ENCODE assay signal across 19 mouse cellular contexts in the genomic region with DNA sequence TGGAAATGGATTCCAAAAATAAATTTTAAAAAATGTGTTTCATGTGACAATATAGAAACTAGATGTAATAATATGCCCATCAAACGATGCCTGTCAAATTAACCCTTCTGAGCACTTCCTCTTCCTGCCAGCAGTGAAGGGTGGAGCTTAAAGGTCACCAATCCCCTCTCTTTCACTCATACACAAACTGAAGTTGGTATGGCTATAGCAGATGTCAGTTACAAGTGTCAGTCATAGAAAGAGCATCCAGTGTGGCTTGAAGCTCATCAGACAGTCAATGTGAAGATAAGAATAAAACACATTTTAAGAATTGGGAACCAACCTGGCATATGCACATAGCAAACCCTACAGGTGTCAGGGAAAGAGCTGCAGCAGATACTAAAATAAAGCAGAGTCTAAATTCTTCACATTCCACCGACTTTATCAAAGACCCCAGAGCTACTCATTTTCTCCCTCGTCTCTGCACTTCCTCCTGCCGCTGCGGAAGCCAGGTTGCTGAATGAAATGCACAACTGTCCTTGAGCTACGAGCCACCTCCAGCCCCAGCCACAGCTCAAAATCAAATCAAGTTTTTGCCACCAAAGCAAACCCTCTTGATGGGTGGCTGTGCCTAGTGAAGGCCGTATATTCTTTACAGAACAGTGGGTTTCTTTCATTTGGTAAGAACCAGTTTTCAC.
DNase-seq lines count a peak whose midpoint lies in the region; ATAC-seq and TF ChIP-seq lines count a peak whose summit lies in the region.
"Had no signal": no experiment of that assay in that cellular context is flagged by ENCODE, and none has a peak within 500 bp of the region (broad histone marks: within the 10 kb centered on the region; RNA-seq: fewer than 3 reads in every experiment).

No protein-coding gene starts in this region.

- H3K4me3 ChIP-seq in heart, embryonic 10.5 days, result no peak overlapping the region
- H3K4me3 ChIP-seq in liver, postnatal 0 days (ENCODE audit: low read depth, low read length), result no peak overlapping the region
- no peak overlapping the region for H3K4me3 ChIP-seq in CH12.LX (replicated peaks in 1 of 3; ENCODE audit: low read depth in 2 of 3, low read length in 2 of 3, poor library complexity in 1 of 3)
- no peak overlapping the region for H3K4me3 ChIP-seq in limb, embryonic 10.5 days
- H3K4me3 ChIP-seq in kidney, embryonic 14.5 days (ENCODE audit: low read length), result no peak overlapping the region
- H3K4me3 ChIP-seq: embryonic facial prominence, embryonic 10.5 days; forebrain, embryonic 13.5 days; heart, embryonic 13.5 days; hindbrain, embryonic 12.5 days had no signal

- H3K9me3 ChIP-seq in heart, embryonic 10.5 days, result no peaks in the 10 kb centered on the region
- H3K9me3 ChIP-seq in liver, postnatal 0 days (ENCODE audit: low read length), result no peaks in the 10 kb centered on the region
- H3K9me3 ChIP-seq in CH12.LX (replicated peaks; ENCODE audit: low read length), result no peaks in the 10 kb centered on the region
- no peaks in the 10 kb centered on the region for H3K9me3 ChIP-seq in limb, embryonic 10.5 days (replicated peaks)
- no peaks in the 10 kb centered on the region for H3K9me3 ChIP-seq in kidney, embryonic 14.5 days (ENCODE audit: control insufficient read depth, low read length)
- H3K9me3 ChIP-seq: embryonic facial prominence, embryonic 10.5 days; forebrain, embryonic 13.5 days; heart, embryonic 13.5 days; hindbrain, embryonic 12.5 days had no signal

- intact Hi-C loops in heart, postnatal 10 days (cut with DNase I), result loop anchor here (5.0 to 10.0 kb wide), 3 partner anchors 302 to 725 kb away; partner anchors contain the start of gene Vps4b
- intact Hi-C loops in gastrocnemius, postnatal 14 days (cut with DNase I; ENCODE audit: low total_unique reads), result loop anchor here (10.0 kb wide), 1 partner anchor 95 kb away; no protein-coding TSS in a partner anchor

- DNase-seq in heart, embryonic 10.5 days (ENCODE audit: low spot score), result peak; percentile 55
- no peak for DNase-seq in heart, postnatal 10 days
- DNase-seq in liver, postnatal 0 days, result peak; percentile 5
- DNase-seq in liver (no peak), CH12.LX (ENCODE audit: extremely low read depth) (no peak)
- peak; percentile 18 for DNase-seq in limb, embryonic 10.5 days (ENCODE audit: low spot score)
- no peak for DNase-seq in gastrocnemius, postnatal 14 days
- DNase-seq: adrenal gland, adult 8-10 months; adrenal gland, postnatal 36 days; cerebellum, adult 2 months; cerebellum, postnatal 10 days; forebrain, postnatal 0 days; gastrocnemius, postnatal 36 days; heart, postnatal 4 days had no signal

- no peaks in the 10 kb centered on the region for H3K79me2 ChIP-seq in CH12.LX (replicated peaks; ENCODE audit: control insufficient read depth, extremely low read depth, insufficient read depth, poor library complexity, severe bottlenecking)

- TF ChIP-seq EP300 in liver, postnatal 0 days (IDR thresholded peaks at IDR 0.05; ENCODE audit: low read depth), result no peak
- TF ChIP-seq EP300 in CH12.LX (IDR thresholded peaks at IDR 0.05; ENCODE audit: low read length), result no peak

- peaks cover 16% of the 10 kb centered on the region for H3K4me1 ChIP-seq in heart, embryonic 10.5 days
- H3K4me1 ChIP-seq in liver, postnatal 0 days (ENCODE audit: insufficient read depth), result no peaks in the 10 kb centered on the region
- H3K4me1 ChIP-seq in CH12.LX (ENCODE audit: control insufficient read depth in 1 of 2, insufficient read depth in 2 of 2), result peaks cover 0 to 26% of the 10 kb centered on the region in 2 experiments; a peak in 2 of 4 replicates
- peaks cover 10% of the 10 kb centered on the region for H3K4me1 ChIP-seq in limb, embryonic 10.5 days
- H3K4me1 ChIP-seq in kidney, embryonic 14.5 days (ENCODE audit: control insufficient read depth, insufficient read depth, low read length), result peaks cover 8% of the 10 kb centered on the region; the same call in 1 of the 2 replicates

- TF ChIP-seq CTCF in liver, postnatal 0 days (IDR thresholded peaks at IDR 0.05; ENCODE audit: low read depth), result no peak
- TF ChIP-seq CTCF in CH12.LX (conservative IDR thresholded peaks at IDR 0.05 in 1 of 2, IDR thresholded peaks at IDR 0.05 in 1 of 2; ENCODE audit: low read depth in 2 of 2, low read length in 2 of 2), result no peak

- WGBS in heart, embryonic 10.5 days, result 44% methylated on average over 7 of the region's 7 CpGs
- 49% methylated on average over 7 of the region's 7 CpGs for WGBS in liver, postnatal 0 days (ENCODE audit: insufficient replicate concordance)
- 74% methylated on average over 7 of the region's 7 CpGs for WGBS in limb, embryonic 10.5 days
- 74% methylated on average over 7 of the region's 7 CpGs for WGBS in kidney, embryonic 14.5 days

- no peak for ATAC-seq in liver, postnatal 0 days
- no peak for ATAC-seq in kidney, embryonic 14.5 days (ENCODE audit: low FRiP score, low TSS enrichment)
- ATAC-seq: forebrain, postnatal 0 days had no signal

- no peak overlapping the region for H3K9ac ChIP-seq in liver, postnatal 0 days (replicated peaks)
- H3K9ac ChIP-seq in CH12.LX (ENCODE audit: insufficient read depth, low read depth), result no peak overlapping the region
- no peak overlapping the region for H3K9ac ChIP-seq in kidney, embryonic 14.5 days (ENCODE audit: low read depth, low read length)
- H3K9ac ChIP-seq: forebrain, embryonic 13.5 days; forebrain, postnatal 0 days; heart, embryonic 13.5 days; hindbrain, embryonic 12.5 days had no signal

- TF ChIP-seq POLR2A in CH12.LX (IDR thresholded peaks at IDR 0.05; ENCODE audit: low read depth, low read length), result no peak

- H3K36me3 ChIP-seq in heart, embryonic 10.5 days, result no peaks in the 10 kb centered on the region
- no peaks in the 10 kb centered on the region for H3K36me3 ChIP-seq in liver, postnatal 0 days (replicated peaks; ENCODE audit: insufficient read depth, low read length)
- H3K36me3 ChIP-seq in CH12.LX (replicated peaks in 1 of 2; ENCODE audit: control insufficient read depth in 1 of 2, insufficient read depth in 1 of 2, low read length in 1 of 2), result no peaks in the 10 kb centered on the region
- no peaks in the 10 kb centered on the region for H3K36me3 ChIP-seq in limb, embryonic 10.5 days
- H3K36me3 ChIP-seq in kidney, embryonic 14.5 days (ENCODE audit: control insufficient read depth, insufficient read depth, low read length), result no peaks in the 10 kb centered on the region
- H3K36me3 ChIP-seq: embryonic facial prominence, embryonic 10.5 days; heart, embryonic 13.5 days; hindbrain, embryonic 12.5 days had no signal

- no peak for TF ChIP-seq RAD21 in CH12.LX (IDR thresholded peaks at IDR 0.05; ENCODE audit: low read depth, low read length)

- H3K27ac ChIP-seq in heart, embryonic 10.5 days, result no peak overlapping the region
- H3K27ac ChIP-seq in liver, postnatal 0 days (ENCODE audit: low read depth), result no peak overlapping the region
- H3K27ac ChIP-seq in CH12.LX (ENCODE audit: insufficient read depth, low read depth), result no peak overlapping the region
- no peak overlapping the region for H3K27ac ChIP-seq in limb, embryonic 10.5 days
- no peak overlapping the region for H3K27ac ChIP-seq in kidney, embryonic 14.5 days (ENCODE audit: low read depth, low read length)
- H3K27ac ChIP-seq: embryonic facial prominence, embryonic 10.5 days; forebrain, embryonic 13.5 days; heart, embryonic 13.5 days; hindbrain, embryonic 12.5 days had no signal

- dilution Hi-C loops in CH12.LX (cut with MboI; ENCODE audit: extremely low pct_ligation_motif_present, extremely low pct_unique_long_range_greater_than_20kb, low sequenced_read_pairs), result no loop called here

- no peak overlapping the region for H3K4me2 ChIP-seq in liver, postnatal 0 days (ENCODE audit: low read depth, low read length)
- H3K4me2 ChIP-seq in CH12.LX (ENCODE audit: insufficient read depth, low read depth, poor library complexity, severe bottlenecking), result no peak overlapping the region
- H3K4me2 ChIP-seq in kidney, embryonic 14.5 days (replicated peaks; ENCODE audit: low read depth, low read length), result no peak overlapping the region
- H3K4me2 ChIP-seq: forebrain, embryonic 13.5 days; heart, embryonic 13.5 days; hindbrain, embryonic 12.5 days had no signal

- H3K27me3 ChIP-seq in heart, embryonic 10.5 days (ENCODE audit: insufficient read depth, poor library complexity, severe bottlenecking), result no peaks in the 10 kb centered on the region
- no peaks in the 10 kb centered on the region for H3K27me3 ChIP-seq in liver, postnatal 0 days (ENCODE audit: insufficient read depth, low read length)
- no peaks in the 10 kb centered on the region for H3K27me3 ChIP-seq in CH12.LX (replicated peaks)
- H3K27me3 ChIP-seq in limb, embryonic 10.5 days (ENCODE audit: low read depth, poor library complexity, severe bottlenecking), result no peaks in the 10 kb centered on the region
- no peaks in the 10 kb centered on the region for H3K27me3 ChIP-seq in kidney, embryonic 14.5 days (ENCODE audit: control insufficient read depth, insufficient read depth, low read length)
- H3K27me3 ChIP-seq: forebrain, embryonic 13.5 days; hindbrain, embryonic 12.5 days had no signal

- in situ Hi-C loops in CH12.LX (cut with MboI; ENCODE audit: low pct_ligation_motif_present, low pct_unique_long_range_greater_than_20kb, low sequenced_read_pairs), result loop anchor here (5.0 to 25.0 kb wide), 2 partner anchors 77 to 642 kb away; partner anchors contain the start of gene Bcl2

TF ChIP-seq in CH12.LX, 34 proteins besides CTCF, POLR2A, EP300 and RAD21:
- TF ChIP-seq ELF1 (IDR thresholded peaks at IDR 0.05; ENCODE audit: low read depth, low read length) (peak; percentile 36; the same call in 1 of the 2 replicates), MEF2A (IDR thresholded peaks at IDR 0.05; ENCODE audit: borderline replicate concordance, low read depth, low read length) (no peak), SMC3 (IDR thresholded peaks at IDR 0.05; ENCODE audit: low read depth, low read length) (no peak), MAX (IDR thresholded peaks at IDR 0.05; ENCODE audit: low read length) (no peak), TBP (conservative IDR thresholded peaks at IDR 0.05; ENCODE audit: low read depth, low read length) (no peak)

Comparison
In these comparisons a context has a peak if more than half of its experiments do, and no peak if none do; other contexts are left out.
1. DNase-seq: peak in heart, embryonic 10.5 days (single experiment), liver, postnatal 0 days (single experiment) and limb, embryonic 10.5 days (single experiment); none in heart, postnatal 10 days (0 of 2), liver (single experiment), CH12.LX (single experiment) and gastrocnemius, postnatal 14 days (single experiment).